Mouse (Mus musculus) heart, adult 11 months (tissue): ENCODE data around the gene 1700061G19Rik.

Source experiments
- DNase-seq: peaks from one replicate; pipeline ENCODE4 v3.0.0; 2022

Gene 1700061G19Rik

GRCm38 (mm10) chr17:56930026-56930425 is 54.7 kb downstream of the 1700061G19Rik start:
- DNase-seq = peak; percentile 91

GRCm38 (mm10) chr17:56933395-56933794 is 58.1 kb downstream of the 1700061G19Rik start:
- DNase-seq = peak; percentile 75

GRCm38 (mm10) chr17:56934545-56935330 is 59.5 kb downstream of the 1700061G19Rik start:
- no peak for DNase-seq

- peak; percentile 100 for DNase-seq
Measured at GRCm38 (mm10) chr17:56935363-56936131, 60.3 kb downstream of the 1700061G19Rik start, which contains the start of gene Mllt1. Mllt1 (minus strand) TSS chr17:56935415.

GRCm38 (mm10) chr17:56936731-56937130 is 61.5 kb downstream of the 1700061G19Rik start:
- DNase-seq = peak; percentile 59
